Mouse (Mus musculus): ENCODE measurements at regions not wholly inside any gene's neighbourhood (a gene's known extent, or its start where the extent isn't known, plus 50 kb on each side); places are given as distances from the start of the nearest gene placed in this dataset.

GRCm38 (mm10) chr14:24960875-24961274 is 473.9 kb downstream of the Rps24 start:
- Histone ChIP-seq H3K27me3 (ENCODE audit: control insufficient read depth in 1 of 2, insufficient read depth in 2 of 2, low read length in 2 of 2) (no peaks in the 10 kb centered on the region), H3K27ac (ENCODE audit: control insufficient read depth, low read depth, low read length) (no peak overlapping the region), H3K9ac (ENCODE audit: control insufficient read depth, low read depth, low read length, poor library complexity, severe bottlenecking) (no peak overlapping the region), H3K4me1 (ENCODE audit: control insufficient read depth in 1 of 2, insufficient read depth in 2 of 2, low read length in 2 of 2) (no peaks in the 10 kb centered on the region), H3K9me3 (replicated peaks; ENCODE audit: insufficient read depth, low read length) (no peaks in the 10 kb centered on the region), H3K36me3 (ENCODE audit: control insufficient read depth in 1 of 2, insufficient read depth in 2 of 2, low read length in 2 of 2) (no peaks in the 10 kb centered on the region), H3K79me2 (ENCODE audit: control insufficient read depth, insufficient read depth, low read length, poor library complexity) (no peaks in the 10 kb centered on the region), H3K4me3 (ENCODE audit: control insufficient read depth in 1 of 2, insufficient read depth in 1 of 2, low read depth in 2 of 2, low read length in 2 of 2) (no peak overlapping the region)
- TF ChIP-seq POLR2AphosphoS2 (IDR thresholded peaks at IDR 0.05; ENCODE audit: low read length) (no peak), SIN3A (IDR thresholded peaks at IDR 0.05; ENCODE audit: low read length) (no peak), BHLHE40 (IDR thresholded peaks at IDR 0.05; ENCODE audit: borderline replicate concordance, low read depth, low read length) (no peak), HCFC1 (IDR thresholded peaks at IDR 0.05; ENCODE audit: low read depth, low read length) (no peak), ZC3H11A (IDR thresholded peaks at IDR 0.05; ENCODE audit: low read depth, low read length) (no peak), ZNF384 (IDR thresholded peaks at IDR 0.05; ENCODE audit: low read depth, low read length) (no peak), MYC (IDR thresholded peaks at IDR 0.05; ENCODE audit: low read depth, low read length) (no peak), EP300 (IDR thresholded peaks at IDR 0.05; ENCODE audit: low read depth in 1 of 2, low read length in 2 of 2) (no peak), TBP (IDR thresholded peaks at IDR 0.05; ENCODE audit: low read depth, low read length) (no peak), ELF1 (IDR thresholded peaks at IDR 0.05; ENCODE audit: low read depth, low read length) (no peak), TAL1 (IDR thresholded peaks at IDR 0.05; ENCODE audit: low read length) (no peak)
- no peak for DNase-seq (ENCODE audit: low read depth, low spot score)

- TF ChIP-seq CHD1 (IDR thresholded peaks at IDR 0.05; ENCODE audit: low read depth, low read length) (no peak), NRF1 (IDR thresholded peaks at IDR 0.05; ENCODE audit: insufficient read depth, low read depth, low read length, poor library complexity, severe bottlenecking) (no peak), BHLHE40 (IDR thresholded peaks at IDR 0.05; ENCODE audit: borderline replicate concordance, low read depth, low read length) (no peak), MYB (IDR thresholded peaks at IDR 0.05; ENCODE audit: low read depth, low read length) (no peak), CHD2 (IDR thresholded peaks at IDR 0.05; ENCODE audit: low read length) (no peak), ZC3H11A (IDR thresholded peaks at IDR 0.05; ENCODE audit: low read depth, low read length) (no peak), USF2 (IDR thresholded peaks at IDR 0.05; ENCODE audit: borderline replicate concordance in 1 of 2, insufficient read depth in 1 of 2, low read depth in 1 of 2, low read length in 2 of 2) (no peak), JUND (IDR thresholded peaks at IDR 0.05; ENCODE audit: low read depth, low read length) (no peak), USF1 (IDR thresholded peaks at IDR 0.05; ENCODE audit: low read depth, low read length) (no peak), MAZ (IDR thresholded peaks at IDR 0.05; ENCODE audit: low read depth, low read length) (no peak), MAX (IDR thresholded peaks at IDR 0.05; ENCODE audit: low read length) (no peak), ZKSCAN1 (IDR thresholded peaks at IDR 0.05; ENCODE audit: low read depth, low read length) (no peak), MEF2A (IDR thresholded peaks at IDR 0.05; ENCODE audit: extremely low read depth, insufficient replicate concordance, low read depth, low read length, poor library complexity, severe bottlenecking) (no peak), POLR2AphosphoS5 (IDR thresholded peaks at IDR 0.05; ENCODE audit: borderline replicate concordance, low read depth, low read length) (no peak)
- Histone ChIP-seq H3K9ac (ENCODE audit: control insufficient read depth, low read depth, low read length, poor library complexity, severe bottlenecking) (no peak overlapping the region), H3K27me3 (ENCODE audit: control insufficient read depth in 1 of 2, insufficient read depth in 2 of 2, low read length in 2 of 2) (no peaks in the 10 kb centered on the region), H3K36me3 (ENCODE audit: control insufficient read depth in 1 of 2, insufficient read depth in 2 of 2, low read length in 2 of 2) (no peaks in the 10 kb centered on the region), H3K79me2 (ENCODE audit: control insufficient read depth, insufficient read depth, low read length, poor library complexity) (no peaks in the 10 kb centered on the region), H3K4me3 (ENCODE audit: control insufficient read depth in 1 of 2, insufficient read depth in 1 of 2, low read depth in 2 of 2, low read length in 2 of 2) (no peak overlapping the region), H3K4me1 (ENCODE audit: control insufficient read depth in 1 of 2, insufficient read depth in 2 of 2, low read length in 2 of 2) (no peaks in the 10 kb centered on the region), H3K9me3 (replicated peaks; ENCODE audit: insufficient read depth, low read length) (no peaks in the 10 kb centered on the region), H3K27ac (ENCODE audit: control insufficient read depth, low read depth, low read length) (no peak overlapping the region)
- DNase-seq (ENCODE audit: low read depth, low spot score): no peak
Measured at GRCm38 (mm10) chr14:24961721-24962120, 474.8 kb downstream of the Rps24 start.
